In genomic region chr13:60738429-60738828, GRCm38 (mm10) we compare ENCODE assay signal across 7 mouse cellular contexts. TPM values are rescaled to one million over a fixed set of nuclear protein-coding genes. Genes with fewer than 3 reads are reported as not detected.
DNase-seq lines count a peak whose midpoint lies in the region; ATAC-seq and TF ChIP-seq lines count a peak whose summit lies in the region.

No protein-coding gene starts in this region.

- no peaks in the 10 kb centered on the region for H3K27me3 ChIP-seq in forebrain, postnatal 0 days (ENCODE audit: insufficient read depth, low read length)

- H3K9me3 ChIP-seq in forebrain, postnatal 0 days (ENCODE audit: low read length), result no peaks in the 10 kb centered on the region

- peak; percentile 54 for DNase-seq in cerebellum, adult 8-10 months
- peak; percentile 86 for DNase-seq in forebrain, postnatal 0 days
- DNase-seq in layer of hippocampus, postnatal 10 days (ENCODE audit: low spot score in 2 of 2), result peak; percentile 75 to 80
- DNase-seq in right cerebral cortex, adult 2 months (ENCODE audit: low spot score in 2 of 2), result peak; percentile 76 to 82

- peak; percentile 86 for TF ChIP-seq CTCF in forebrain, postnatal 0 days (IDR thresholded peaks at IDR 0.05; ENCODE audit: low read depth)

- peaks cover 3% of the 10 kb centered on the region; the same call in 1 of the 2 replicates for H3K4me1 ChIP-seq in forebrain, postnatal 0 days (ENCODE audit: insufficient read depth)

- no peak overlapping the region for H3K4me3 ChIP-seq in forebrain, postnatal 0 days (ENCODE audit: low read depth, low read length)

- WGBS in forebrain, postnatal 0 days, result 8% methylated on average over 9 of the region's 9 CpGs

- peak overlapping the region; percentile 14; the same call in 1 of the 2 replicates for H3K4me2 ChIP-seq in forebrain, postnatal 0 days (ENCODE audit: low read depth)

- no peak overlapping the region for H3K9ac ChIP-seq in forebrain, postnatal 0 days

- H3K36me3 ChIP-seq in forebrain, postnatal 0 days (ENCODE audit: insufficient read depth), result peaks cover 59% of the 10 kb centered on the region

- peak; percentile 81 for ATAC-seq in activated CD4-positive, CD25-positive, alpha-beta regulatory T cell, adult 4 months
- peak; percentile 83 for ATAC-seq in forebrain, postnatal 0 days
- peak; percentile 69 to 77 for ATAC-seq in hematopoietic stem cell, adult 5-6 weeks (replicated peaks in 1 of 2; ENCODE audit: insufficient read depth in 1 of 2, low FRiP score in 2 of 2, low TSS enrichment in 1 of 2, low read depth in 1 of 2, poor library complexity in 2 of 2, severe bottlenecking in 2 of 2)
- peak; percentile 81 for ATAC-seq in megakaryocyte, adult 5-6 weeks (ENCODE audit: poor library complexity, severe bottlenecking)

- no peak overlapping the region for H3K27ac ChIP-seq in forebrain, postnatal 0 days (ENCODE audit: low read depth, low read length)

RNA-seq across cellular contexts. Expression of gene BC051665, which starts 47.7 kb away (rescaled TPM):
- polyA plus RNA-seq in activated CD4-positive, CD25-positive, alpha-beta regulatory T cell, adult 4 months (2017; shearing (Covaris generic)), result not detected
- total RNA-seq in forebrain, postnatal 0 days (2014; rRNA removed), result not detected in 2 replicates
- polyA plus RNA-seq in forebrain, postnatal 0 days (2015; fragmentation: Nextera tagmentation; extraction: Ambion mirVana), result not detected in 2 replicates
- total RNA-seq in hematopoietic stem cell, adult 5-6 weeks (2017), result not detected in 2 replicates
- total RNA-seq in layer of hippocampus, postnatal 10 days (2021), result not detected
- total RNA-seq in megakaryocyte, adult 5-6 weeks (2015), result not detected in 2 replicates
- not detected in 2 replicates for total RNA-seq in megakaryocyte, adult 5-6 weeks (2017)
